Mouse (Mus musculus): Measurements from ENCODE around the gene Mgll.

DNA sequence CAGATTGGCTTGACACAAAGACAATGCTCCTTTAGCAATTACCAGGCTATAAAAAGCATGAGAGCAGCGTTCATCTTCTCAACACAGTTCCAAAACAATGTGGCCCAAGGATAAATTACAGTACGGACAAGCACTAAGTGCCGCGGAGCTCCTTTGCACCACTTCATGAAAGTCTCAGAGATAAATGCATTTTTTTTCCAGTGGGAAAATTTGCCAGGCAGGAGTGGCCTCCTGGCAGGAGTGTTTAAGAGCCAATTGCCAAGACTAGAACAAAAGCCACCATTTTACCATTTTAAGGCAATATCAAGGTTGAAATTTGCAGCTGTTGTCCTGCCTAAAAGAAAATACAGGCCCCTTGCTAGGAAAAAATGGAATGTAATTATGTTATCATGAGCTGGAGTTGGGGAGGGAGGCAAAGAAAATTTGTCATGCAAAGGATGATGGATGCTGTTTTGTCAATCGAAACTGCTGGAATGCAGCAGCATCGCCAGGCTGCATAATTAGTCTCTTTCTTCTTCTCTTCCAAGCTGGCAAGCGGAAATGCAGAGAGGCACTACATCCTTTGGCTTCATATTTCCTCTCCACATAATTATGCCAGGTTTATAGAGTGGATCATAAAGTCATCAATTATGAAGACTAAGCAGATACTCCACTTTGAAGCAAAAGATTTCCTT is 40.7 kb upstream of the Mgll start:
- no peak for TF ChIP-seq GATA1 (IDR thresholded peaks at IDR 0.05; ENCODE audit: low read length)
- TF ChIP-seq TAL1 (IDR thresholded peaks at IDR 0.05; ENCODE audit: low read length): no peak

Data from erythroblast, embryonic 14.5 days (primary cell).